Mouse (Mus musculus) midbrain, embryonic 15.5 days (tissue): ENCODE measurements at regions not wholly inside any gene's neighbourhood (a gene's known extent, or its start where the extent isn't known, plus 50 kb on each side); places are given as distances from the start of the nearest gene placed in this dataset.

Experiments
- ATAC-seq: fragments of 200-750 bp; cut with Nextera tagmentation; replicated peaks from 2 replicates; pipeline ENCODE4 v1.8.0; 2017; ENCODE audit warnings: moderate TSS enrichment
- H3K27ac ChIP-seq: fragments of 300-500 bp; sonication (generic); 2 replicates; pipeline ENCODE4 v1.5.1; 2015; ENCODE audit warnings: mild to moderate bottlenecking, inconsistent platforms
- H3K27me3 ChIP-seq: fragments of 300-500 bp; sonication (generic); replicated peaks from 2 replicates; pipeline ENCODE4 v1.6.1; 2015; ENCODE audit warnings: inconsistent platforms
- H3K36me3 ChIP-seq: fragments of 300-500 bp; sonication (generic); replicated peaks from 2 replicates; pipeline ENCODE4 v1.6.1; 2015; ENCODE audit warnings: inconsistent platforms
- H3K4me1 ChIP-seq: fragments of 300-500 bp; sonication (generic); 2 replicates; pipeline ENCODE4 v1.6.1; 2015; ENCODE audit warnings: inconsistent platforms
- H3K4me2 ChIP-seq: fragments of 300-500 bp; sonication (generic); 2 replicates; pipeline ENCODE4 v1.6.1; 2015; ENCODE audit warnings: inconsistent platforms, mild to moderate bottlenecking, moderate library complexity
- H3K4me3 ChIP-seq: fragments of 300-500 bp; sonication (generic); 2 replicates; pipeline ENCODE4 v1.5.1; 2015; ENCODE audit warnings: mild to moderate bottlenecking, inconsistent platforms
- H3K9ac ChIP-seq: fragments of 300-500 bp; sonication (generic); 2 replicates; pipeline ENCODE4 v1.6.1; 2015; ENCODE audit warnings: mild to moderate bottlenecking, inconsistent platforms
- H3K9me3 ChIP-seq: fragments of 300-500 bp; sonication (generic); 2 replicates; pipeline ENCODE4 v1.6.1; 2016; ENCODE audit warnings: inconsistent platforms
- WGBS: fragments of 180-500 bp; shearing (Covaris S2); methylation state at CpG from one replicate; pipeline ENCODE4 v1.1.7; 2015; ENCODE audit warnings: mixed read lengths; 5-methylcytosine and 5-hydroxymethylcytosine counted together

DNA sequence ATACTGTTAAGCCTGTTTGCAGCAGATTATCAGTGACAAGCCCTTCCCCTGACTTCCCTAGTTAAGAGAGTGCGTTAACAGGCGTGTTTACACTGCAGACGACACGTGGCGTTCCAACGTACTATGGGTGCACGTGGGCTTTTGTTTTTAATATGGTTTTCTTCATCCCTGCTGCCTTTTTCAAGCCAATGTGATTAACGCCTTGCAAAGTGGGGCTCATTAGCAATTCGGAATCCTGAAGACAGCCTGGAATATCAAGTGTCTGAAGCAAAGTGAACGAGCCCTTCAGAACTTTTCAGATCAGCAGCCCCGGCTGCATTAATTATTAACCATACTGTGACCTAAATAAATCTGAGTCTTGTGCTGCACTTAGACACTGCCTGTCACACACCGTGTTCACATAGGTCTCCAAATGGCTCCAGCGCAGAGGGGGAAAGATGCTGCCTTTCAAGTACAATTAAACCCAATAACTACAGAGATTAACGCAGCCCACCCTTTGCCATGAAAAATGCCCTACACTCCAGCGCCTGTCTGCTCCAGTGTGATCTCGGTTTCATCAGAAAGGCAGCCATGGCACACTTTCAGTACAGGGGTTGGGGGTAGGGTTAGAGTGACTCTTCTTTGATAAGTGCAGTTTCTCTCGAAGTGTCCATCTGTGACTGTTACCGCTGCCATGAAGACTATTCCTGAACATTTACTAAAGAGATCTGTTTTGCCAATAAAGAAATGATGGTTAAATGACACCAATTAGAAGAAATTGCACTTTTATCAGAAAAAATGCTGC lies 140.7 kb upstream of the Tcerg1l start:
- H3K27ac ChIP-seq = no peak overlapping the region
- no peaks in the 10 kb centered on the region for H3K27me3 ChIP-seq
- H3K4me2 ChIP-seq = 0 out of 2 replicates have a peak overlapping the region, but pooled peaks have one; percentile 1
- H3K9ac ChIP-seq = no peak overlapping the region
- no peak overlapping the region for H3K4me3 ChIP-seq
- H3K4me1 ChIP-seq = peaks cover 7% of the 10 kb centered on the region
- no peaks in the 10 kb centered on the region for H3K9me3 ChIP-seq
- ATAC-seq = no peak
- 35% methylated on average over 18 of the region's 18 CpGs for WGBS
- no peaks in the 10 kb centered on the region for H3K36me3 ChIP-seq

GRCm38 (mm10) chr7:138526143-138526542 lies 128.6 kb upstream of the Tcerg1l start:
- H3K36me3 ChIP-seq = no peaks in the 10 kb centered on the region
- no peaks in the 10 kb centered on the region for H3K27me3 ChIP-seq
- H3K4me3 ChIP-seq = no peak overlapping the region
- WGBS = 92% methylated on average over 2 of the region's 2 CpGs
- H3K9ac ChIP-seq = no peak overlapping the region
- H3K9me3 ChIP-seq = no peaks in the 10 kb centered on the region
- H3K4me1 ChIP-seq = no peaks in the 10 kb centered on the region
- H3K27ac ChIP-seq = no peak overlapping the region
- no peak for ATAC-seq
- H3K4me2 ChIP-seq = no peak overlapping the region

DNA sequence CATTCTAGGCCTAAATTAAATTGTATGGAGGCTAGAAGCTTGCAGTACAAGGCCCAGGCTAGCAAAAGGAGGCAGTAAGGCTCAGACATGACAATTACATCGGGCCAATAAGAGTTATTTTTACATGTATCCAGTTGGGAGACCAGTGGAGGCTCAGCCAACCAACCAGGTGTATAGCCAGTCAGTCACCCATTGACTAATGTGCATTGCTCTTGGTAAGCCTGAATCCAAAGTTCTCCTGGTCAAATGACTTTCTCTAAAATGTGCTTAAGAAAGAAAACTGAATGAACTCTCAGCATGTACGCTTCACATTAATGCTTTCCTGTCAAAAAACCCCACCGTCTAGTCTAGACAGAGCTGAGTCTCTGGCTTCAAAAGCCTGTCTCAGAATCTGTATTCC lies 127.4 kb upstream of the Tcerg1l start:
- Histone ChIP-seq H3K4me1 (no peaks in the 10 kb centered on the region), H3K4me3 (no peak overlapping the region), H3K36me3 (no peaks in the 10 kb centered on the region), H3K9ac (no peak overlapping the region), H3K9me3 (no peaks in the 10 kb centered on the region), H3K4me2 (no peak overlapping the region), H3K27me3 (no peaks in the 10 kb centered on the region), H3K27ac (no peak overlapping the region)
- 79% methylated on average over 3 of the region's 3 CpGs for WGBS
- ATAC-seq = no peak

- no peak overlapping the region for H3K4me3 ChIP-seq
- H3K36me3 ChIP-seq = no peaks in the 10 kb centered on the region
- H3K27me3 ChIP-seq = no peaks in the 10 kb centered on the region
- no peak overlapping the region for H3K9ac ChIP-seq
- H3K4me1 ChIP-seq = no peaks in the 10 kb centered on the region
- 86% methylated on average over 2 of the region's 2 CpGs for WGBS
- H3K27ac ChIP-seq = no peak overlapping the region
- H3K9me3 ChIP-seq = no peaks in the 10 kb centered on the region
- ATAC-seq = no peak
- no peak overlapping the region for H3K4me2 ChIP-seq
Observed at GRCm38 (mm10) chr7:138514171-138514570, 116.6 kb upstream of the Tcerg1l start.

DNA sequence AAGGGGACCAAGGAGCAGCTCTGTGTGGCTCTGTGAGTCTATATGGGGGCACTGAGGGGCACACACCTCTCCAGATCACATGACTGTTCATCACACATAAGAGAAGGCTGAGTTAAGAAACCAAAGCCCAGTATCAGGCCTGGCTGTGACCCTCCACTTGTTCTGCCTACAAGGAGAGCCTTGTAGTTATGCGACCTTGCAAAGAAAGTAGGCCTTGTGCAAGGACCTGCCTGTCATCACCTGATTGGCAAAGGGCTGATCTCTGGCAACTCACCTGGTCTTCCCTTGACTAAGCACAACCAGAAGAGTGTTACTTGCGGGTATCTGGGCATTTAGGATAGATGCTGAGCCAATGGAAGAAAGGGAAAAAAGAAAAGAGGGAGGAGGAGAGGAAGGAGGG lies 107.7 kb upstream of the Tcerg1l start:
- no peaks in the 10 kb centered on the region for H3K9me3 ChIP-seq
- no peaks in the 10 kb centered on the region for H3K36me3 ChIP-seq
- no peak for ATAC-seq
- H3K4me3 ChIP-seq = no peak overlapping the region
- no peaks in the 10 kb centered on the region for H3K27me3 ChIP-seq
- no peak overlapping the region for H3K9ac ChIP-seq
- H3K4me2 ChIP-seq = no peak overlapping the region
- H3K27ac ChIP-seq = no peak overlapping the region
- WGBS = 92% methylated on average over 2 of the region's 2 CpGs
- H3K4me1 ChIP-seq = peaks cover 13% of the 10 kb centered on the region; the same call in 1 of the 2 replicates

DNA sequence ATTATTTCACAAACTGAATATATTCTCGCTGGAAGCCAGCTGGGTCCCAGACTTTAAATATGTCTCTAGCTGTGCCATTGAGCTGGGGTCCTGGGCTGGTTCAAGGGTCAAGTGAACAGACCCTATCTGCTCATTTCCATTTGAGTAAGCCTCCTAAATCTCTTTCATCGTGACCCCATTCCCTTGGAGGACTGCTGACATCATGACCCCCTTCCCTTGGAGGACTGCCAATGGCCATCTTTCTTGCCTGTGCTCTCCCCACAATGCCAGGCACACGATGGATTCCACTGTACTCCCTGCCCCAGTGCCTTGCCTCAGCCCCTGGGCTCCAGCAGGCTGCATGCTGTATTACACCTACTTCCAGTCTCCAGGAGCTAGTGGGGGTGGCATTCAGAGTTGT lies 106.5 kb upstream of the Tcerg1l start:
- no peak for ATAC-seq
- H3K36me3 ChIP-seq = no peaks in the 10 kb centered on the region
- no peaks in the 10 kb centered on the region for H3K9me3 ChIP-seq
- WGBS = 32% methylated on average over 3 of the region's 3 CpGs
- H3K9ac ChIP-seq = no peak overlapping the region
- no peak overlapping the region for H3K4me3 ChIP-seq
- peaks cover 13% of the 10 kb centered on the region; the same call in 1 of the 2 replicates for H3K4me1 ChIP-seq
- H3K27me3 ChIP-seq = no peaks in the 10 kb centered on the region
- H3K27ac ChIP-seq = no peak overlapping the region
- no peak overlapping the region for H3K4me2 ChIP-seq

- Histone ChIP-seq H3K9ac (no peak overlapping the region), H3K4me1 (peaks cover 13% of the 10 kb centered on the region; the same call in 1 of the 2 replicates), H3K27ac (no peak overlapping the region), H3K4me2 (no peak overlapping the region), H3K4me3 (no peak overlapping the region), H3K27me3 (no peaks in the 10 kb centered on the region), H3K9me3 (no peaks in the 10 kb centered on the region), H3K36me3 (no peaks in the 10 kb centered on the region)
- no peak for ATAC-seq
- WGBS = 81% methylated on average over 3 of the region's 3 CpGs
Observed at GRCm38 (mm10) chr7:138503016-138503415, 105.5 kb upstream of the Tcerg1l start.

DNA sequence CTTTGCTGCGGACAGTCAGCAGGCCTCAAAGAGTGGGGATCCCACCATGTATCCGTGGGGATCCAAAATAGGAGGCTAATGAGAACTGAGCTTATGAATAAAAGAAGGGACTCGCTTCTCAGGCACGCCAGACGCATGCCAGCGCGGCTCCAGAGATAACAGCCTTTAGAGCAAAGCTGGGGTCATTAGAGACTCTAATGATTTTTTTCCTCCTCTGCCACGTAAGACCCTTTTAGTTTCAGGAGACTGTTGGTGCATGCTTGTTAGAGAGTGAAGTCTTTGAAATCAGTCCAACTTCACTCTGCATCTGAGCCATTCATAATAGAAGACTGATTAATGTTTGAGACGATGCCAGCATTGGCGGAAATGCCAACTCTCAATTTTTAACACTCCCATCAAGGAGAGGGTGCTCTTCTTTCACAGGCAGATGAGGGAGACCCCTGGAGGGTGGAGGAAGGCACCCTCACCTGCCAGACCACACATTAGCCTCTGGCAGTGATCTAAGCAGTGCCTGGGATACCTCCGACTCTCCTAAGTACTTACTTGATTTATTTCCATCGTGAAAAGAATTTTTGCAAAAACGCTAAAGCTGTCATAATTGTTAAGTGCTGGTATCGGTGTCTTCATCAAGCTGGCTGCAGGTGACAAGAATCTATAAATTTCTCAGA lies 104.0 kb upstream of the Tcerg1l start:
- Histone ChIP-seq H3K9ac (no peak overlapping the region), H3K36me3 (no peaks in the 10 kb centered on the region), H3K9me3 (no peaks in the 10 kb centered on the region), H3K4me3 (no peak overlapping the region), H3K27ac (peak overlapping the region; percentile 70), H3K4me1 (peaks cover 13% of the 10 kb centered on the region; the same call in 1 of the 2 replicates), H3K27me3 (no peaks in the 10 kb centered on the region), H3K4me2 (no peak overlapping the region; the same call in 1 of the 2 replicates)
- 38% methylated on average over 14 of the region's 14 CpGs for WGBS
- ATAC-seq = peak; percentile 75

DNA sequence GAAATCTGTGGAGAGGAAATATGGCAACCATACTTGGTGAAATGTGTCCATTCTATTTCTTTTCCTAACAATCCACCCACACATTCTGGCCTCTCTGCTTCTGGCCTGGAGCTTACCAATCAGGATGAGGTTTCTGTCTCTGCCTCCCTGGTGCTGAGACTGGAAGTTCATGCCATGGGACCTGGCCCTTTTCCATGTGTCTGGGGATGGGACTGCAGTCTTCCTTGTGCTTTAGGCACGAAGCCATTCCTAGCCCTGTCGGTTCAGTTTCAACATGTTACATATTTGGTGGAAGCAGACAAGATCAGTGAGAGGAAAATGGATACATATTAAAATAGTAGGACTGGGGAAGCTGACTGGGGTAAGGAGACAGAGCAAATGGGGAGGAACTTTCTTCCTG lies 100.2 kb upstream of the Tcerg1l start:
- Histone ChIP-seq H3K36me3 (no peaks in the 10 kb centered on the region), H3K27me3 (no peaks in the 10 kb centered on the region), H3K4me2 (no peak overlapping the region), H3K9me3 (no peaks in the 10 kb centered on the region), H3K4me3 (no peak overlapping the region), H3K27ac (no peak overlapping the region), H3K9ac (no peak overlapping the region), H3K4me1 (peaks cover 13% of the 10 kb centered on the region; the same call in 1 of the 2 replicates)
- 75% methylated on average over 2 of the region's 2 CpGs for WGBS
- no peak for ATAC-seq

DNA sequence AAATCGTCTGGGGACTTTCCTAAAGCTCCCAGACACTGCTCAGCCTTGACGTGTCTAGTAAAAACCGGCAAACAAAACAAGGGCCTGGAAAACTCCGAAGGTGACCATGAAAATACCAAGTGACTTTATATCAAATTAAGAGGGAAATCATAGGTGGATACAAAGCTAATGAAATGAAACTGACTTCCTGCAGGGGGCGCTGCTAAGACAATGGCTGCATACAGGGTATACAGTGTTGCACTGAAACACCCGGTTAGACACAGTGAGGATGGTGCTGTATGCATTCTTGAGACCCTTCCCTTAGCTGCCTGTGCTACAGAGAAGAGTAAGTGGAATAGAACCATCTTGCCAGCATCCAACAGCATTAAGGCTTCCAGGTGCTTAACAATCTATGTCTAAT lies 99.7 kb upstream of the Tcerg1l start:
- no peak overlapping the region for H3K4me3 ChIP-seq
- 63% methylated on average over 6 of the region's 6 CpGs for WGBS
- peaks cover 13% of the 10 kb centered on the region; the same call in 1 of the 2 replicates for H3K4me1 ChIP-seq
- no peak overlapping the region for H3K27ac ChIP-seq
- no peak overlapping the region for H3K4me2 ChIP-seq
- no peak for ATAC-seq
- no peaks in the 10 kb centered on the region for H3K9me3 ChIP-seq
- no peaks in the 10 kb centered on the region for H3K36me3 ChIP-seq
- H3K27me3 ChIP-seq = no peaks in the 10 kb centered on the region
- H3K9ac ChIP-seq = no peak overlapping the region

GRCm38 (mm10) chr7:138493661-138494060 lies 96.1 kb upstream of the Tcerg1l start:
- WGBS = 73% methylated on average over 4 of the region's 4 CpGs
- Histone ChIP-seq H3K4me3 (no peak overlapping the region), H3K4me2 (no peak overlapping the region), H3K4me1 (no peaks in the 10 kb centered on the region), H3K36me3 (no peaks in the 10 kb centered on the region), H3K9me3 (no peaks in the 10 kb centered on the region), H3K27me3 (no peaks in the 10 kb centered on the region), H3K9ac (no peak overlapping the region), H3K27ac (no peak overlapping the region)
- ATAC-seq = no peak

DNA sequence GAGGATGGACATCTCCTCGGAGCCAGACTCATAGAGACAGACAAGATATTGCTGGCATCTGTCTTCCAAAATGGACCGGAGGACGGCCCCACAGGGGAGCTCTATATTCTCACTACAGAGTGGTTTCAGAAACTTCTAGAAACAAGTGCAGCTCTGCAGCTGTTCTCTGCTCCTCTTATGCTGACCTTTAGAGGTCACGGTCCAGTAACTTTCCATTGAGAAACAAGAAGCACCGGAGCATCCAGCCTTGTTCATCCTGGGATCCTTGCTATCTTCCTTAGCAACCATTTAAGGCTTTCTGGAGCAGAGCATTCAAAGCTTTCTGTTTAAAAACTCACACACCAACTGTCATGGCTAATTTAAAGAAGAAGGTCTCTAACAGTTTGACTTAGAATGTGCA lies 94.7 kb upstream of the Tcerg1l start:
- 56% methylated on average over 5 of the region's 5 CpGs for WGBS
- H3K4me2 ChIP-seq = no peak overlapping the region
- no peak overlapping the region for H3K27ac ChIP-seq
- H3K4me3 ChIP-seq = no peak overlapping the region
- H3K9me3 ChIP-seq = no peaks in the 10 kb centered on the region
- H3K4me1 ChIP-seq = no peaks in the 10 kb centered on the region
- H3K9ac ChIP-seq = no peak overlapping the region
- no peaks in the 10 kb centered on the region for H3K36me3 ChIP-seq
- no peaks in the 10 kb centered on the region for H3K27me3 ChIP-seq
- no peak for ATAC-seq

GRCm38 (mm10) chr7:138489471-138489870 lies 91.9 kb upstream of the Tcerg1l start:
- no peak overlapping the region for H3K4me3 ChIP-seq
- H3K27ac ChIP-seq = no peak overlapping the region
- H3K9ac ChIP-seq = no peak overlapping the region
- H3K4me2 ChIP-seq = no peak overlapping the region
- H3K4me1 ChIP-seq = no peaks in the 10 kb centered on the region
- no peaks in the 10 kb centered on the region for H3K27me3 ChIP-seq
- no peak for ATAC-seq
- WGBS = 81% methylated on average over 2 of the region's 2 CpGs
- no peaks in the 10 kb centered on the region for H3K9me3 ChIP-seq
- H3K36me3 ChIP-seq = no peaks in the 10 kb centered on the region
